8 mouse cellular contexts compared by ENCODE assay signal in genomic region chr2:60855006-60855405, GRCm38 (mm10).
A peak's percentile ranks its signal among the peaks of the same experiment; 100 is the strongest.
DNase-seq lines count a peak whose midpoint lies in the region; ATAC-seq lines count a peak whose summit lies in the region.

No protein-coding gene starts in this region.

- peak; percentile 31 to 33 for DNase-seq in right cerebral cortex, adult 2 months (ENCODE audit: low spot score in 2 of 2)
- no peak for DNase-seq in right cerebral cortex, postnatal 4 days
- DNase-seq in gastrocnemius, adult 8-10 months (ENCODE audit: low spot score in 2 of 2): peak; percentile 23 to 40
- peak; percentile 55 to 64 for DNase-seq in kidney, adult 8-10 months
- peak; percentile 62 for DNase-seq in lung, postnatal 14 days
- no peak for DNase-seq in embryo, embryonic 11 days
- DNase-seq in forebrain, embryonic 11.5 days (ENCODE audit: low spot score): no peak
- DNase-seq in ovary, postnatal 36 days (ENCODE audit: low spot score): no peak

- WGBS in forebrain, embryonic 11.5 days: 50% methylated on average over 4 of the region's 4 CpGs

- H3K27ac ChIP-seq in forebrain, embryonic 11.5 days (ENCODE audit: low read depth, low read length): no peak overlapping the region

- H3K4me2 ChIP-seq in forebrain, embryonic 11.5 days (ENCODE audit: low read depth, low read length, severe bottlenecking): no peak overlapping the region

- H3K9ac ChIP-seq in forebrain, embryonic 11.5 days (ENCODE audit: low read length): no peak overlapping the region

- ATAC-seq in forebrain, embryonic 11.5 days (replicated peaks; ENCODE audit: low FRiP score): no peak

- no peaks in the 10 kb centered on the region for H3K36me3 ChIP-seq in forebrain, embryonic 11.5 days (ENCODE audit: control insufficient read depth, insufficient read depth, low read length)

- no peaks in the 10 kb centered on the region for H3K4me1 ChIP-seq in forebrain, embryonic 11.5 days (replicated peaks; ENCODE audit: control insufficient read depth, insufficient read depth, low read length)

- H3K27me3 ChIP-seq in forebrain, embryonic 11.5 days (ENCODE audit: control insufficient read depth, insufficient read depth, low read length): no peaks in the 10 kb centered on the region

- no peaks in the 10 kb centered on the region for H3K9me3 ChIP-seq in forebrain, embryonic 11.5 days (ENCODE audit: control insufficient read depth, low read length)

- no peak overlapping the region for H3K4me3 ChIP-seq in forebrain, embryonic 11.5 days (ENCODE audit: low read depth, low read length)

Comparison
In these comparisons a context has a peak if more than half of its experiments do, and no peak if none do; other contexts are left out.
1. DNase-seq: peak in right cerebral cortex, adult 2 months (2 of 2), gastrocnemius, adult 8-10 months (2 of 2), kidney, adult 8-10 months (2 of 2) and lung, postnatal 14 days (single experiment); none in right cerebral cortex, postnatal 4 days (single experiment), embryo, embryonic 11 days (single experiment), forebrain, embryonic 11.5 days (single experiment) and ovary, postnatal 36 days (single experiment).